ENCODE assay signal across 8 mouse cellular contexts in the genomic region with DNA sequence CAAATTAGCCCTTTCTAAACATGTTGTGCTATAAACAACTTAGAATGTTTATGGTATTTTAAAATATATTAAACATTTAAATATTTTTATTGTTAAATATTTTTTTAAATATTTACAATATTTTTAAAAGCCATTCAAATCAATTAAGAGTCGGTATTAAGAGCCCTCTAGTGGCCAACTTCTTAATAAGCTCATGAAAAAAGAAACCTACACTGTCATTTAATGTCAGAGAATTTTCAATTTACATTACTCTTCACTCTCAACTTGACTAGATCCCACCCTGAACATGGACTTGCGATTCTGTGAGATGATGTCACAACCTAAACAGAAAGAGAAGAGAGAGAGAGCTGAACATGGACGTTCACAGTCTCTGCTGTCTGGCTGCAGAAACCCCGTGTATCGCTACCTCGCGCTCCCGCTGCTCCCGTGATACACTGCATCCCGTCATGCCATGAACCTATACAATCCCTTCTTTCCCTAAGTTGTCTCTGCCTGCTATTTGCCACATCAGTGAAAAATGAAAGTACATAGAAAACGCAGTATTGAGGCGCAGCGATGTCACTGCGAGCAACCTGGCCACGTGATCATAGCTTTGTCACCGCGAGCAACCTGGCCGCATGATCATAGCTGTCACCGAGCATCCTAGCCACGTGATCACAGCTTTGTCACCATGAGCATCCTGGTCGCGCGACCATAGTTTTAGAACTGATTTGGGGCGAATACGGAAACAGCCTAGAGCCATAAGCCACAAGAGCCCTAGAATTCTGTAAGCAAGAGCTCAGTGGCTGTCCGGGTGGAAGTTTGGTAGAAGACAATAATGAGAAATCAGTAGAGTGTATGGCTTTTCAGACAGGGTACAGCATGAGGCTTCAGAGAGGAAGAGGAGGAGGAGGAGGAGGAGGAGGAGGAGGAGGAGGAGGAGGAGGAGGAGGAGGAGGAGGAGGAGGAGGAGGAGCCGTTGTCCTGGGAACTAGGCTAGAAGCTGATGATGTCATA. TPM values are rescaled to one million over a fixed set of nuclear protein-coding genes. Genes with fewer than 3 reads are reported as not detected.
DNase-seq lines count a peak whose midpoint lies in the region; ATAC-seq and TF ChIP-seq lines count a peak whose summit lies in the region.

No protein-coding gene starts in this region.

- no peaks in the 10 kb centered on the region for H3K36me3 ChIP-seq in MEL (ENCODE audit: control insufficient read depth in 1 of 2, insufficient read depth in 2 of 2, low read length in 2 of 2)
- no peaks in the 10 kb centered on the region for H3K36me3 ChIP-seq in heart, embryonic 15.5 days

- H3K27ac ChIP-seq in MEL (ENCODE audit: control insufficient read depth, low read depth, low read length): no peak overlapping the region; the same call in 1 of the 2 replicates
- H3K27ac ChIP-seq in cortical plate, adult 2 months (ENCODE audit: insufficient read depth, low read length): no peak overlapping the region
- H3K27ac ChIP-seq in heart, embryonic 15.5 days: no peak overlapping the region

- ATAC-seq in heart, embryonic 15.5 days (replicated peaks; ENCODE audit: insufficient number of reproducible peaks, insufficient read depth, low FRiP score, low read depth): no peak

- no peaks in the 10 kb centered on the region for H3K9me3 ChIP-seq in MEL (replicated peaks; ENCODE audit: insufficient read depth, low read length)
- no peaks in the 10 kb centered on the region for H3K9me3 ChIP-seq in heart, embryonic 15.5 days (replicated peaks)

- DNase-seq in 416B (ENCODE audit: low read depth) (peak; percentile 55), MEL (ENCODE audit: low read depth, low spot score) (peak; percentile 81)
- DNase-seq in layer of hippocampus, adult 9-11 months: peak; percentile 71
- DNase-seq in lung, postnatal 10 days: peak; percentile 24
- DNase-seq in right cerebral cortex, adult 2 months (ENCODE audit: low spot score in 2 of 2): peak; percentile 51 to 77
- no peak for DNase-seq in gastrocnemius, postnatal 4 days (ENCODE audit: low spot score in 2 of 2)

- no peak for TF ChIP-seq POLR2A in MEL (IDR thresholded peaks at IDR 0.05; ENCODE audit: control insufficient read depth in 1 of 2, insufficient read depth in 1 of 2, low read depth in 1 of 2, low read length in 2 of 2, poor library complexity in 1 of 2)
- TF ChIP-seq POLR2A in cortical plate, adult 2 months (IDR thresholded peaks at IDR 0.05; ENCODE audit: extremely low read depth, insufficient read depth, low read length): peak; percentile 47; the same call in 1 of the 2 replicates

- H3K27me3 ChIP-seq in MEL (ENCODE audit: control insufficient read depth in 1 of 2, insufficient read depth in 2 of 2, low read length in 2 of 2): no peaks in the 10 kb centered on the region
- no peaks in the 10 kb centered on the region for H3K27me3 ChIP-seq in heart, embryonic 15.5 days

- H3K79me2 ChIP-seq in MEL (ENCODE audit: control insufficient read depth, insufficient read depth, low read length, poor library complexity): no peaks in the 10 kb centered on the region

- TF ChIP-seq RAD21 in MEL (IDR thresholded peaks at IDR 0.05; ENCODE audit: low read depth, low read length): peak; percentile 82

- peak overlapping the region; percentile 57 to 63 for H3K4me3 ChIP-seq in MEL (ENCODE audit: control insufficient read depth in 1 of 2, insufficient read depth in 1 of 2, low read depth in 2 of 2, low read length in 2 of 2)
- H3K4me3 ChIP-seq in cortical plate, adult 2 months (ENCODE audit: insufficient read depth, low read length): peak overlapping the region; percentile 42
- H3K4me3 ChIP-seq in heart, embryonic 15.5 days: peak overlapping the region; percentile 35

- WGBS in heart, embryonic 15.5 days: 56% methylated on average over 27 of the region's 27 CpGs

- no peaks in the 10 kb centered on the region for H3K4me1 ChIP-seq in MEL (ENCODE audit: control insufficient read depth in 1 of 2, insufficient read depth in 2 of 2, low read length in 2 of 2)
- no peaks in the 10 kb centered on the region for H3K4me1 ChIP-seq in cortical plate, adult 2 months (ENCODE audit: control insufficient read depth, insufficient read depth, low read length)
- peaks cover under 1% of the 10 kb centered on the region for H3K4me1 ChIP-seq in heart, embryonic 15.5 days (replicated peaks)

- TF ChIP-seq EP300 in MEL (IDR thresholded peaks at IDR 0.05; ENCODE audit: low read depth in 1 of 2, low read length in 2 of 2): no peak

- H3K9ac ChIP-seq in MEL (ENCODE audit: control insufficient read depth, low read depth, low read length, poor library complexity, severe bottlenecking): peak overlapping the region; percentile 51
- no peak overlapping the region for H3K9ac ChIP-seq in heart, embryonic 15.5 days

- peak overlapping the region; percentile 56 for H3K4me2 ChIP-seq in heart, embryonic 15.5 days

- TF ChIP-seq CTCF in MEL (IDR thresholded peaks at IDR 0.05 in 2 of 3, conservative IDR thresholded peaks at IDR 0.05 in 1 of 3; ENCODE audit: control insufficient read depth in 1 of 3, insufficient read depth in 1 of 3, low read depth in 2 of 3, low read length in 3 of 3, poor library complexity in 1 of 3, severe bottlenecking in 1 of 3): peak in 2 of 3 experiments; percentile 40 to 60; a peak in 3 of 6 replicates
- TF ChIP-seq CTCF in cortical plate, adult 2 months (IDR thresholded peaks at IDR 0.05; ENCODE audit: extremely low read depth, insufficient read depth, low read length): no peak

TF ChIP-seq in MEL, 35 proteins besides CTCF, POLR2A, EP300 and RAD21:
- TF ChIP-seq RCOR1 (IDR thresholded peaks at IDR 0.05; ENCODE audit: low read depth, low read length): no peak
- TF ChIP-seq MXI1 (IDR thresholded peaks at IDR 0.05; ENCODE audit: low read depth, low read length): peak; percentile 85
- no peak for TF ChIP-seq UBTF (IDR thresholded peaks at IDR 0.05; ENCODE audit: borderline replicate concordance, insufficient read depth, low read depth, low read length)
- peak; percentile 94 for TF ChIP-seq USF1 (IDR thresholded peaks at IDR 0.05; ENCODE audit: low read depth, low read length)
- TF ChIP-seq MYC (IDR thresholded peaks at IDR 0.05; ENCODE audit: low read depth, low read length): peak; percentile 55; the same call in 1 of the 2 replicates
- TF ChIP-seq USF2 (IDR thresholded peaks at IDR 0.05; ENCODE audit: borderline replicate concordance in 1 of 2, insufficient read depth in 1 of 2, low read depth in 1 of 2, low read length in 2 of 2): peak; percentile 50 to 72; a peak in 3 of 4 replicates
- TF ChIP-seq ZC3H11A (IDR thresholded peaks at IDR 0.05; ENCODE audit: low read depth, low read length): peak; percentile 59
- TF ChIP-seq MAX (IDR thresholded peaks at IDR 0.05; ENCODE audit: low read length): peak; percentile 96
- TF ChIP-seq SMC3 (IDR thresholded peaks at IDR 0.05; ENCODE audit: low read depth, low read length): peak; percentile 59

RNA-seq across cellular contexts. Expression of gene Casc1, which starts 23.4 kb away (rescaled TPM):
- total RNA-seq in MEL (2012; rRNA removed): 0.15 and 0.20 TPM in 2 replicates
- polyA plus RNA-seq in MEL (2012; ENCODE audit: insufficient read depth in 1 of 2, insufficient read length in 2 of 2, low read depth in 1 of 2, low replicate concordance in 2 of 2, missing spikeins in 1 of 2): under 1 TPM in 1 of 2 experiments, not detected in 1; 0.22 TPM
- polyA plus RNA-seq in cortical plate, adult 2 months (2012; rRNA removed): 0.95 and 1.5 TPM in 2 replicates
- polyA plus RNA-seq in heart, embryonic 15.5 days (2015; fragmentation: Nextera tagmentation; extraction: Ambion mirVana): 0.29 and 0.32 TPM in 2 replicates
- total RNA-seq in gastrocnemius, postnatal 4 days (2021): under 1 TPM; 0.39 to 0.59 TPM

RNA-seq across cellular contexts. Expression of gene Etfrf1, which starts 23.5 kb away (rescaled TPM):
- 9.5 and 11.0 TPM in 2 replicates for total RNA-seq in MEL (2012; rRNA removed)
- 10 to 100 TPM in 1 of 2 experiments, not detected in 1; 13.1 TPM for polyA plus RNA-seq in MEL (2012; ENCODE audit: insufficient read depth in 1 of 2, insufficient read length in 2 of 2, low read depth in 1 of 2, low replicate concordance in 2 of 2, missing spikeins in 1 of 2)
- 24.8 and 27.7 TPM in 2 replicates for polyA plus RNA-seq in cortical plate, adult 2 months (2012; rRNA removed)
- 47.2 and 54.4 TPM in 2 replicates for polyA plus RNA-seq in heart, embryonic 15.5 days (2015; fragmentation: Nextera tagmentation; extraction: Ambion mirVana)
- total RNA-seq in gastrocnemius, postnatal 4 days (2021): 10 to 100 TPM; 50.6 to 51.4 TPM

Comparison
In these comparisons a context has a peak if more than half of its experiments do, and no peak if none do; other contexts are left out.
1. DNase-seq: peak in 416B (single experiment), MEL (single experiment), layer of hippocampus, adult 9-11 months (single experiment), lung, postnatal 10 days (single experiment) and right cerebral cortex, adult 2 months (2 of 2); none in gastrocnemius, postnatal 4 days (0 of 2).
2. Peak in every context shown above with its lines, with median percentiles within 50 percentile points of each other: H3K4me3 ChIP-seq.